Mouse (Mus musculus) cerebellum, postnatal 25 days (tissue): ENCODE data around the gene Jag1.

Experiments used
- DNase-seq, 2 experiments: peaks; one replicate each; pipeline ENCODE4 v3.0.0; 2021; ENCODE audit warnings: mixed read lengths in 2 of 2

The Jag1 gene

DNA sequence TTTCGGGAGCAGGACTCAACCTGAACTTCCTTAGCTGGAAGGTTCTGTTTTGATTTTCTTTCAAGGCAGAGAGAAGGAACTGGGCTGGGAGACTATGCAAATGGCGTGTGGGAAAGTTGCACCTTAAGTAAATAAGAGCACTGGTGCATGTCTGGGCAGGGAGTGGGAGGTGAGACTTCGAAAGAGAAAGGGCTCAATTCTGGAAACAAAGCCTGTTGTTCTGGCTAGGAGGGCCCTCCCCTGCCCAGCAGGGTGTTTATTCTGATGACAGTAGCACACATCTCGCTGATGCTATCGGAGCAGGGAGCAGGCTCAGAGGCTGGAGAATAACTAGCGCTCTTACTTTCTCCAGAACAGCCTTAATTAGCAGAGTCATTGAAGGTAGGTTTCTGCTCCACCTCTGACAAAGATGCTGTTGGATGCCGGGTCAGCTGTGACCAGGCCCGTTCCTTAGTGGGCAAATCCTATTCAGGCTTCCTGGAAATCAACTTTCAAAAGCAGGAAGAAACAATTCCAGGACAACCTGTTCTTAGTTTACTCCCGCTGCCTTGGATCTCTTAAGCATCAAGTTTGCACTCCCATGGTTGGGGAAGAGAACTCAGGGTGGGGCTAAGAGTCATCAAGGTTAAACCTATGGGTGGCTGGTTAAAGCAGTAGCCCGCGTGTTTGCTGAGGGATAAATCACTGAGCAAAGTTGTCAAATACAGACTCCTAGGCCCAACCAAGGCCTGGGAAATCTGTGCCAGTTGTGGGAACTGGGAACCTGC lies 18.0 kb downstream of the Jag1 start:
- no peak for DNase-seq

GRCm38 (mm10) chr2:137096981-137097460 lies 19.4 kb downstream of the Jag1 start:
- DNase-seq: no peak

GRCm38 (mm10) chr2:137094301-137094700 lies 22.1 kb downstream of the Jag1 start:
- DNase-seq: no peak

- no peak for DNase-seq
These were observed 23.2 kb downstream of the Jag1 start for GRCm38 (mm10) chr2:137093298-137093630.

DNA sequence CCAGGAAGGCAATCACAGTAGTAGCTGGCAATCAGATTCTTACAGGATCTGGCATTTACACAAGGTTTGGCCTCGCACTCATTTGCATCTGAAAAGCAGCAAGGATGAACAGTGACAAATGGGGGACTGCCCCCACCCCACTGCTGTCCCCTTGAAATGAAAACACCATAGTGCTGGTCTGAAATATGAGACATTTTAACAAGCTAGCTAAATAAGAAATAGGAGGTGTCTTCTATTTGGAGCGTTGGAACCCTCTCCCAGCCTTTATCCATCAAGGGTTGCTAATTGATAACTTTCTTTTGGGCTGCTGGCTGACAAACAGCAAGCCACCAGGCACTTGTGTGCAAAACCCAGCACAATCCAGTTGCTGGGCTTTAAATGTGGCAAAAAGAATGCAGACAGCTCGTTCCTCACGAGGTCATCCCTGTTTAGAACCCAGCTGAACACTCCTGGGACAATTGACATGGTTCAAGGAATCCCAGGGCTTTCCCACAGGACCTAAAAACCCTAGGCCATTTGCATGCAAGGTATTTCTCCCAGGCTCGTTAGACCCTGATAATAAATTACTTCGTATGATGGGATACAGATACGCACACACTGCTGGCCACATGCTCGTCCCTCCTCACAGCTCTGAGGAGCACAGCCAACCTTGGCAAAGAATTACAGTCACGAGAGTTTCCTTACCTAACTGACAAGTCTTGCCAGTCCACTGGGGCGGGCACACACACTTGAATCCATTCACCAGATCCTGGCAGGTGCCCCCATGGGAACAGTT lies 23.7 kb downstream of the Jag1 start:
- DNase-seq: no peak

- no peak for DNase-seq
These were observed 24.5 kb downstream of the Jag1 start for GRCm38 (mm10) chr2:137091766-137092522.

GRCm38 (mm10) chr2:137087705-137088104 lies 28.7 kb downstream of the Jag1 start:
- DNase-seq: no peak

- no peak for DNase-seq
These were observed 29.6 kb downstream of the Jag1 start for GRCm38 (mm10) chr2:137086621-137087395.

DNA sequence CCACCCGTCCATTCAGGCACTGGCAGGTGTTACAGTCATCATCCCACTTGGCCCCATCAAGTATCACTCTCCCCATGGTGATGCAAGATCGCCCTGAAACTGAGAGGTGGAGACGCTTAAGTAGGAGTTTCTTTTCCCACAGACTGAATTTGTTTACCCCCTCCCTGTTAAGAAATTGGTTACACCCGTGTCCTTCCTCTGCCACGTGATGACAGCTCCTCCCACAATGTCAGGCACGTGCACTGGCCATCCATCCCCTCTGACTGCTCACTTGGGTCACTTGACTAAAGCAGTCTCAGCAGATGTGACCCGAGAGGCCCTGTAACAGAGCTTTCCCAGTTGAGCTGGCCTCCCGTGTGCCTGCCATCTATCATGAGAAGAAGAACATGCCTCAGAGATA lies 31.2 kb downstream of the Jag1 start:
- no peak for DNase-seq

- peak in 1 of 2 experiments; percentile 17 for DNase-seq
These were observed 33.4 kb downstream of the Jag1 start for GRCm38 (mm10) chr2:137082896-137083620.

DNA sequence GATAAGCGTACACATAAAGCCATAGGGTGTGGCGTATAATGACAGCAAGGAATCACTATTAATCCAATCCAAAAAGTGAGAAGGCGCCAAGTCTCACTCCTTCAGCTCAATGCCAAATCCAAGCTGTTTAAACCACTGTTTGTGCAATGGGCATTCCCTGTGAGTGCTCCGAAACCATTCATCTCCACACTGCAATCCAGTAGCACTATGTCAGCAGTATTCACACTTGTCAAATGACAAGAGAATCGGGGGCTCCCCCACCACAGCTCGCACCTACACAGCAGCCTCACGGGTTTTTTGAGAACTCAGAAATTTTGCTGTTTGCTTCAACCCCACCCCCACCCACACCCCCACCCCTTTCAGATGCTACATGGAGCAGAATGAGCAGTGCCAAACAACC lies 35.4 kb downstream of the Jag1 start:
- no peak for DNase-seq

DNA sequence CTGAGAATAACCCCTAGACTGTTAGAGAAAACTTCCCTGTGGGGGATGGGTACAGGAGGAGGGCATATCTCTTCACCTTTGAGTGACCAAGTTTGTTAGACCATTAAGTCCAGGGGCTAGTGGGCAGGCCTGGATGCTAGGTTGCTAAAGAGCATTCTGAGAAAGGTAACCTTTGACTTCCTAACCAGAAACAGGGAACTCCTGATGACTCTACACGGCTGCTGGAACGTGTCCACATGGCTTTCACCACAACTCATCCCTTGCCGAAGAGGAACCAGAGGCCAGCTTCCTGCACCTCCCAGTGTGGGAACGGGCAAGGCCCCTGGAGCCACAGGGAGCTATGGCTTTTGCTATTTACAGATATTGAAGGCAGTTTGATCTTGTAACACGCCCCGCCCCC lies 36.0 kb downstream of the Jag1 start:
- no peak for DNase-seq

DNA sequence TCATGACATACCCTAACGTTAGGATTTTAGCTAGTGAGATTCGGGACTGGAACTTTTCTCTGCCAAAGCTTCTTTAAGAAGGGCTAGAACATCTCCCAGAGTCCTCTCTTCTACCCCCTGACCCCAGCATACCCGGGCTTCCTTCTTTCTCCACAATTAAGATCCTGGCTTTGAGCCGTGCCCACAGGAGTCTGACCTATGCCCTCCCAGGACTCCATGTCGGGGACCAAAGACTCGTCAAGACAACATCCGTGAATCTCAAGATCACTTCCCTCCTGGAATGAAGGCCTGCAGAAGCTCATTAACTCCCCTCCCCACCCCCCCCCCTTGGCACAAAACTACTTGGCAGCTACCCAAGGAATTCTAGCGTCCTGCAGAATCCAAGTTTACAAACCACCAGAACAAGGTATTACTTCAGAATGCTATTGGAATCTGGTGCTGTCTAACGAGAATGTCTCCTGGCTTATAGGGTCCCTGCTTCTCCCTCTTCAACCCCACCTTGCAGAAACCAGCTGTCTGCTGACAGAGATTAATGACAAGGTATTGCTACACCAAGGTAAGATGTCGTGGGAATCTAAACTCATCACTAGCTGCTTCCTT lies 36.6 kb downstream of the Jag1 start:
- no peak for DNase-seq

DNA sequence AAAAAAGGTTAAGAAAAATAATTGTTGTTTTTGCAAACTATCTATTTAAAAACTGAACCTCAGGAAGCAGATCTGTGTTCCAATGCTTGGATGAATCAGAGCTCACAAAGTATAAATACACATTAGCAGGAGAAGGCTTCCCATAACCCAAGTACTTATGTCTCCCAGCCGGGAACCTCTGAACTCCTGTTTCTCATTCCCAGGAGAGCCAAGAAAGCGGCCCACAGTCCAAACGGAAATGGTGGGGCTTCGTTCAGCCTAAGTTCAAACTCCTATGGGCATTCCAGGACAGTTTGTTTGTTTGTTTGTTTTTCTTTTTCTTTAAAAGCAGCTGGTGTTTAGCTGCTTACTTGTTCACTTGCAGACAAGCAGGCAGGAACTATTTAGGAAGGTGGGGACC lies 37.7 kb downstream of the Jag1 start:
- DNase-seq: no peak

DNA sequence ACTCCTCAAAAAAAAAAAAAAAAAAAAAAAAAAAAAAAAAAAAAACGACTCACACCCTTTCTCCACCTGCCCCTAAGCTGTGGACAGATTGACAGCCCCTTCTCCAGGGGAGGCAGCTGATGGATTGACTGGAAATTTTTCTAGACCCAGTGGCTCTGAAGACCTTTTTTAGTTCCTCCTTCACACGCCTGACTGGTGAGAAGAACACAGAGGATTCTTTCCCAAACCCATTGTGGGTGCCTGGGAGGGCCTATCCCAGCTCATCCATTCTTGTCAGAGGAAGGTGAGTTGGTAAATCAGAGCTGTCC lies 42.2 kb downstream of the Jag1 start:
- DNase-seq: no peak

- no peak for DNase-seq
These were observed 42.8 kb downstream of the Jag1 start for GRCm38 (mm10) chr2:137073473-137074312.

DNA sequence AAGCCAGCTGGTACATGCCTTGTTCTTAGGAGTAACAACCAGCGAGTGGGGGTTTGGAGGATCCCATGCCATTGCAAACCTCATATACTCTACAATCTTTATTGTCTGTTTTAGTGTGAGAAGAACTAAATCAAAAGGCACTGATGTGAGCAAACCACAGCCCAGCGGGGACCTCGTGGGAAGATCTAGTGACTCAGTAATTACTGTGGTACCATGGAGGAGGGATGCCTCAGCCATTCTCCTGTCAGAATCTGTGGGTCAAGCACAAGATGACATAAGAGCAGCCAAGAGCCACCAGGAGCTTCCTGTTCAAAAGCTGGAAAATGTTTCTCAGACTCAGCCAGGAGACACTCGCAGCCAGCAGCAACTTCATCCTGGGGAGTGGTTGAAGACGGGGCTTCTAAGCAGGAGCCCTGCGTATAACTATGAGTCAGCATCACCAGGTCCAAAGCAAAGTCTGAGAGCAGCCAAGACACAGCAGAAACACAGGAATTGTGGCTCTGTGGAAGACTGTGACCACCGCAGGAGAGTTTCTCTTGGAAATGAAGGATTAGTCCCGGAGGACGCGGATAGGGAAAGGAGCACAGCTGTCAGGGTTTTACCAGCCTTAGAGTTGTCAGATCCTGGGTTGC lies 48.8 kb downstream of the Jag1 start:
- DNase-seq: peak in 1 of 2 experiments; percentile 19

DNA sequence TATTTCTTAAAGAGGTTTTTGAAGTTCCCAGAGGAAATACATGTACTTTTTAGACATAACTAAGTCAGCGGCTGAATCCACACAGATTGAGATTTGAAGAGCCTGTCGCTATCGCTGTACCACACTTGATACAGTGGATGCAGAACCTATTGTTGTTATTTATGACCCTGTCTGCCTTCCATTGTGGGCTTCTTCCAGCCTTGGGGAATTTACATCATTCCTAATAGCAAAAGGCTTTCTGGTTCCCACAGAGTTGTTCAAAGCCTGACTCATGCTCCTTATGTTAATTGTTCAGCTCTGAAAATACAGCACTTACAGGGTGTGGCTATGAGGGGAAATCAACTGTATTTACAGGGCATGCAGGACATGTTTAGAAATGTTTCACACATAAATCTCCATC lies 51.9 kb downstream of the Jag1 start:
- no peak for DNase-seq

DNA sequence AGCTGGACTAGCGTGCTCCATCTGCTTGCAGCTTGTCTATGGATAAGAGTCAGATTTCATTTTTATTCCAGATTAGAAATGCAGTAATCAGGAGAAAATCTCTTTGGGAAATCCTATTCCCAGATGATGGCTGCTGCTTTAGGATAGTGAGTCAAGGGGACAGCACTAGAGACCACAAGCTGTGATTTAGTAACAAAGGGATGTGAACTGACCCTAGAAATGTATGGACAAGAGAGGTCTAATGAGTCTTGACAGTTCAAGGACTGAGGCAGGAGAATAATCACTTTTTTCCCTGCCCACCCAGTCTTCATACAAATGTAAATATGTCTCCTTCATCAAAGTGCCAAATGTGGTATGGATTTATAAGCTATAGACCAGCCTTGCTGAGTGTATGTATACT lies 52.6 kb downstream of the Jag1 start:
- DNase-seq: no peak

DNA sequence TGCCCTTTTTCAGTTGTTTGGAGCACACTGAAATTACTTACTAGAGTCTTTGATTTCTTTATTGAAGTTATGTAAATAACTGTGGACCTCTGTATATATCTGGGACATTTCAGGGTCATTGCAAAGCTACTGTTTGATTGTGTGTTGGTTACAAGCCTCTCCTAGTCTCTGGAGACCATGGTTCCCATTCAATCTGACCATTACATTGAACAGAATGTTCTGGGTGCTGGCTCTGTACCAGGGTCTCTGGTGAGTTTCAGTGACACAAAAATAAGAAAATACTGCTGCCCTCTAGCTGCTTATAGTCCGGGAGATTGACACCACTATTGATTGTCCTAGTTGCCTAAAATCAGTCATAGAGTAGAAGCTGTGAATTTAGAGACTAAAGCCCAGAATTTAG lies 66.5 kb downstream of the Jag1 start:
- DNase-seq: no peak
